Comparison of ENCODE assay signal across 18 mouse cellular contexts in genomic region chr12:100325618-100326017, GRCm38 (mm10).
DNase-seq lines count a peak whose midpoint lies in the region; ATAC-seq and TF ChIP-seq lines count a peak whose summit lies in the region.
"Had no signal": no experiment of that assay in that cellular context is flagged by ENCODE, and none has a peak within 500 bp of the region (broad histone marks: within the 10 kb centered on the region; RNA-seq: fewer than 3 reads in every experiment).

No protein-coding gene starts in this region.

- H3K4me3 ChIP-seq in forebrain, embryonic 16.5 days (replicated peaks; ENCODE audit: low read length): no peak overlapping the region
- no peak overlapping the region for H3K4me3 ChIP-seq in forebrain, embryonic 12.5 days (replicated peaks)
- H3K4me3 ChIP-seq in layer of hippocampus, adult 2 months: no peak overlapping the region
- no peak overlapping the region for H3K4me3 ChIP-seq in thymus, adult 2 months (ENCODE audit: control insufficient read depth, insufficient read depth, low read length)
- H3K4me3 ChIP-seq: forebrain, embryonic 15.5 days; neural tube, embryonic 12.5 days had no signal

- H3K4me2 ChIP-seq in forebrain, embryonic 16.5 days (ENCODE audit: low read length): no peak overlapping the region
- no peak overlapping the region for H3K4me2 ChIP-seq in forebrain, embryonic 12.5 days
- H3K4me2 ChIP-seq: forebrain, embryonic 15.5 days; neural tube, embryonic 12.5 days had no signal

- H3K9me3 ChIP-seq in forebrain, embryonic 16.5 days (ENCODE audit: control insufficient read depth, low read length): no peaks in the 10 kb centered on the region
- no peaks in the 10 kb centered on the region for H3K9me3 ChIP-seq in forebrain, embryonic 12.5 days
- H3K9me3 ChIP-seq: forebrain, embryonic 15.5 days; neural tube, embryonic 12.5 days had no signal

- TF ChIP-seq CTCF in layer of hippocampus, adult 2 months (conservative IDR thresholded peaks at IDR 0.05): no peak
- TF ChIP-seq CTCF in thymus, adult 2 months (IDR thresholded peaks at IDR 0.05; ENCODE audit: borderline replicate concordance, control insufficient read depth, extremely low read depth, insufficient read depth, low read length, poor library complexity): no peak

- no peak overlapping the region for H3K9ac ChIP-seq in forebrain, embryonic 16.5 days (replicated peaks; ENCODE audit: low read depth, low read length)
- H3K9ac ChIP-seq in forebrain, embryonic 12.5 days: no peak overlapping the region
- H3K9ac ChIP-seq: forebrain, embryonic 15.5 days; neural tube, embryonic 12.5 days had no signal

- no peaks in the 10 kb centered on the region for H3K36me3 ChIP-seq in forebrain, embryonic 16.5 days (ENCODE audit: control insufficient read depth, insufficient read depth)
- H3K36me3 ChIP-seq in forebrain, embryonic 12.5 days (replicated peaks): peaks cover 21% of the 10 kb centered on the region
- no peaks in the 10 kb centered on the region for H3K36me3 ChIP-seq in thymus, adult 2 months (ENCODE audit: control insufficient read depth, insufficient read depth, low read length)
- H3K36me3 ChIP-seq: forebrain, embryonic 15.5 days had no signal

- WGBS in forebrain, embryonic 16.5 days: 74% methylated on average over 4 of the region's 4 CpGs
- 95% methylated on average over 4 of the region's 4 CpGs for WGBS in forebrain, embryonic 12.5 days
- 96% methylated on average over 4 of the region's 4 CpGs for WGBS in thymus, adult 2 months

- no peak for DNase-seq in layer of hippocampus, adult 2 months (ENCODE audit: low spot score in 2 of 2)
- DNase-seq in layer of hippocampus, adult 9-10 months (ENCODE audit: low spot score): no peak
- peak; percentile 40 to 58 for DNase-seq in cerebellum, adult 18-20 months
- peak; percentile 83 to 87 for DNase-seq in cerebellum, postnatal 10 days
- DNase-seq in thymus, adult 2 months: no peak
- DNase-seq in thymus, postnatal 4 days: no peak
- DNase-seq: adrenal gland, postnatal 14 days; lung, postnatal 4 days; retina, postnatal 1 day; right cerebral cortex, postnatal 25 days; thymus, postnatal 14 days had no signal

- TF ChIP-seq POLR2A in thymus, adult 2 months (IDR thresholded peaks at IDR 0.05; ENCODE audit: control insufficient read depth, extremely low read depth, insufficient read depth, low read length, poor library complexity): no peak

- H3K27ac ChIP-seq in forebrain, embryonic 16.5 days (ENCODE audit: low read length): no peak overlapping the region
- no peak overlapping the region for H3K27ac ChIP-seq in forebrain, embryonic 12.5 days
- 0 out of 2 replicates have a peak overlapping the region, but pooled peaks have one; percentile 8 for H3K27ac ChIP-seq in layer of hippocampus, adult 2 months
- no peak overlapping the region for H3K27ac ChIP-seq in thymus, adult 2 months (ENCODE audit: control insufficient read depth, insufficient read depth, low read length)
- H3K27ac ChIP-seq: kidney, postnatal 0 days; neural tube, embryonic 12.5 days had no signal

- peak; percentile 34; the same call in 1 of the 2 replicates for ATAC-seq in forebrain, embryonic 16.5 days
- ATAC-seq in forebrain, embryonic 12.5 days (ENCODE audit: low FRiP score): no peak
- ATAC-seq: CD4-positive, CD25-positive, alpha-beta regulatory T cell, adult 4 months; forebrain, embryonic 15.5 days; inflammation-experienced regulatory T-cells, adult 6 months had no signal

- H3K27me3 ChIP-seq in forebrain, embryonic 16.5 days (replicated peaks; ENCODE audit: control insufficient read depth, insufficient read depth, low read length): no peaks in the 10 kb centered on the region
- H3K27me3 ChIP-seq in forebrain, embryonic 12.5 days: no peaks in the 10 kb centered on the region
- no peaks in the 10 kb centered on the region for H3K27me3 ChIP-seq in thymus, adult 2 months (ENCODE audit: control insufficient read depth, insufficient read depth, low read length)
- H3K27me3 ChIP-seq: forebrain, embryonic 15.5 days; neural tube, embryonic 12.5 days had no signal

- peaks cover 37% of the 10 kb centered on the region for H3K4me1 ChIP-seq in forebrain, embryonic 16.5 days (replicated peaks; ENCODE audit: control insufficient read depth, insufficient read depth, low read length)
- H3K4me1 ChIP-seq in forebrain, embryonic 12.5 days: no peaks in the 10 kb centered on the region
- 0 out of 2 replicates have a peak, but pooled peaks cover 5% of the 10 kb centered on the region for H3K4me1 ChIP-seq in thymus, adult 2 months (replicated peaks; ENCODE audit: control insufficient read depth, insufficient read depth, low read length)
- H3K4me1 ChIP-seq: neural tube, embryonic 12.5 days had no signal

Comparison
In these comparisons a context has a peak if more than half of its experiments do, and no peak if none do; other contexts are left out.
1. DNase-seq: peak in cerebellum, adult 18-20 months (2 of 2) and cerebellum, postnatal 10 days (2 of 2); none in layer of hippocampus, adult 2 months (0 of 2), layer of hippocampus, adult 9-10 months (single experiment), thymus, adult 2 months (single experiment) and thymus, postnatal 4 days (single experiment).